Mouse (Mus musculus) forebrain, postnatal 0 days (tissue): Measurements from ENCODE around the gene Mmp28. TPM values are rescaled to one million over a fixed set of nuclear protein-coding genes. Genes with fewer than 3 reads are reported as not detected.

Experiments
- ATAC-seq: fragments of 200-750 bp; cut with Nextera tagmentation; 2 replicates; pipeline ENCODE4 v1.8.0; 2017; ENCODE audit warnings: mild to moderate bottlenecking, moderate library complexity
- DNase-seq: peaks from one replicate; pipeline ENCODE4 v3.0.0-alpha.2; 2015
- H3K27ac ChIP-seq: fragments of 300-500 bp; sonication (generic); 2 replicates; pipeline ENCODE4 v1.5.1; 2014; ENCODE audit warnings: low read depth, mild to moderate bottlenecking, antibody characterized with exemption, low read length, moderate library complexity, mixed read lengths
- H3K27me3 ChIP-seq: fragments of 300-500 bp; sonication (generic); 2 replicates; pipeline ENCODE4 v1.6.1; 2014; ENCODE audit warnings: mild to moderate bottlenecking, low read length, mixed read lengths; ENCODE audit not compliant: insufficient read depth
- H3K36me3 ChIP-seq: fragments of 300-500 bp; sonication (generic); 2 replicates; pipeline ENCODE4 v1.6.1; 2014; ENCODE audit warnings: mild to moderate bottlenecking, moderate library complexity; ENCODE audit not compliant: insufficient read depth
- H3K4me1 ChIP-seq: fragments of 300-500 bp; sonication (generic); 2 replicates; pipeline ENCODE4 v1.6.1; 2014; ENCODE audit warnings: antibody characterized with exemption; ENCODE audit not compliant: insufficient read depth
- H3K4me2 ChIP-seq: fragments of 300-500 bp; sonication (generic); 2 replicates; pipeline ENCODE4 v1.6.1; 2014; ENCODE audit warnings: low read depth, mild to moderate bottlenecking, moderate library complexity
- H3K4me3 ChIP-seq: fragments of 300-500 bp; sonication (generic); 2 replicates; pipeline ENCODE4 v1.5.1; 2014; ENCODE audit warnings: low read depth, low read length, mixed read lengths
- H3K9ac ChIP-seq: fragments of 300-500 bp; sonication (generic); 2 replicates; pipeline ENCODE4 v1.6.1; 2014; ENCODE audit warnings: mild to moderate bottlenecking
- H3K9me3 ChIP-seq: fragments of 300-500 bp; sonication (generic); 2 replicates; pipeline ENCODE4 v1.6.1; 2016; ENCODE audit warnings: low read length
- CTCF ChIP-seq: sonication (generic); IDR thresholded peaks from 2 replicates; pipeline ENCODE4 v1.5.1; 2016; ENCODE audit warnings: antibody characterized with exemption, control low read depth, low read depth
- WGBS: fragments of 180-500 bp; shearing (Covaris S2); extraction: QIAGEN DNeasy Blood & Tissue Kit; methylation state at CpG from one replicate; pipeline ENCODE4 v1.1.7; 2014; 5-methylcytosine and 5-hydroxymethylcytosine counted together
- polyA plus RNA-seq: library from polyadenylated mRNA; unstranded; fragments of >200 nt; fragmentation: Nextera tagmentation; extraction: Ambion mirVana; gene quantifications from 2 replicates; pipeline ENCODE4 v1.2.1, GENCODE M21; 2015
- total RNA-seq: library from RNA; depleted of rRNA; stranded (reverse); fragments of >200 nt; gene quantifications from 2 replicates; pipeline ENCODE4 v1.2.3, GENCODE M21; 2014

Gene Mmp28
- total and polyA plus RNA-seq, 2 experiments from 2014 or later: 1.1 to 5.6 TPM

- H3K27ac ChIP-seq: no peak overlapping the region
- ATAC-seq (no peak), DNase-seq (no peak)
- H3K9me3 ChIP-seq: no peaks in the 10 kb centered on the region
- H3K4me3 ChIP-seq: peak overlapping the region; percentile 97
- 46% methylated on average over 6 of the region's 6 CpGs for WGBS
- TF ChIP-seq CTCF: no peak
- H3K4me1 ChIP-seq: peaks cover 4% of the 10 kb centered on the region; the same call in 1 of the 2 replicates
- no peaks in the 10 kb centered on the region for H3K27me3 ChIP-seq
- H3K36me3 ChIP-seq: 0 out of 2 replicates have a peak, but pooled peaks cover 4% of the 10 kb centered on the region
- H3K4me2 ChIP-seq: peak overlapping the region; percentile 91
- H3K9ac ChIP-seq: peak overlapping the region; percentile 77
Measured at GRCm38 (mm10) chr11:83410510-83410909, 52.4 kb downstream of the Mmp28 start.

DNA sequence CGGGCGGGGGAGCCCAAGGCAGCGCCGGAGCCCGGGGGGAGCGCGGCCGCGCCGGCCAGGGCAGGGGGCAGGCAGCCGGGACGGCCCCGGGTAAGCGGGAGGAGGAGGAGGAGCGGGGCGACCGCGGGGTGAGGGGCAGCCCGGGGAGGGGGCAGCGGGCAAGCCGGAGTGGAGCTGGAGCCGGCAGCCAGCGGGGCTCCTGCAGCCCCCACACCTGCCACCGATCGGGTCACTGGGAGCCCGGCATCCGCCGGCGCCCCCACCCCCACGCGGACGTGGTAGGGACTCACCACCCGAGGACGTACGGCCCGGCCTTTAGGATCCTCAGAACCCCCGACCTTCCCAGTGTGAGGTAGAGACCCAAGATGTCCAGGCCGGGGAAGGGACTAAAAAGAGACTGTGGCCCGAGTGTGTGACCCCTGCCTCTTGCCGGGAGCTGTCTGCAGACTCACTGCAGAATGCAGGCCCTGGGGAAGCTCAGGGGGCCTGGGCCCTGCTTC, 53.0 kb downstream of the Mmp28 start:
- Histone ChIP-seq H3K9ac (peak overlapping the region; percentile 77), H3K4me3 (peak overlapping the region; percentile 97), H3K36me3 (0 out of 2 replicates have a peak, but pooled peaks cover 4% of the 10 kb centered on the region), H3K9me3 (no peaks in the 10 kb centered on the region), H3K4me1 (peaks cover 4% of the 10 kb centered on the region; the same call in 1 of the 2 replicates), H3K27ac (peak overlapping the region; percentile 36), H3K4me2 (peak overlapping the region; percentile 91), H3K27me3 (no peaks in the 10 kb centered on the region)
- TF ChIP-seq CTCF: no peak
- WGBS: 4% methylated on average over 36 of the region's 40 CpGs
- ATAC-seq (peak; percentile 47), DNase-seq (peak; percentile 39)

DNA sequence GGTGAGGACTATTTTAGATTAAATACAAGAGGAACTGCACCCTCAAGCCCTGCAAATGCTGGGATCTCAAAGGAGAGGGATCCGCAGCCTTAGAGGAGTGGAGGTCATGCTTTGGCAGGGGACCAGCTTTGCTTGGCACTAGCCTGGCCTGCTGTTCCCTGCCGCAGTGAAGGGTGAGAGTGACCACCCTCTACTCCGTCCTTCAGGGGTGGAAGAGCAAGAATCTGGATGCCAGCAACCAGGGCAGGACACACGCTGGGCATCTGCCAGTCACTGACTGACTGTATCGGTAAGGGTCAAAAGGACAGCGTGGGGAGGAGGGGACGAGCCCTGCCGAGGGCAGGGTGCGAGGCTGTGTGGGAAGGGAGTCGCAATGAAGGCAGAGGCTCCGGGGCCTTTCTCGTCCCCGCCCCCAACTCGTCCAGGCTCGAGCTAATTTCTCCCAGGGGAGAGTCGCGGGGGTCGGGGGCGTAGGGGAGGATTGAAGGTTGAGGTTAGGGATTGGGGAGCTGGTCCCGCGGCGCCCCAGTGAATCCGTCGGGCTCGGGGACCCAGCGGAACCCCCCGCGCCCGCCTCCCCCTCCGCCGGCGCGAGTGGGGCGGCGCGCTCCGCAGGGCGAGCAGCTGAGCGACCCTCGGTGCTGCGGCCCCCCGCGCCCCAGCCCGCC, 53.6 kb downstream of the Mmp28 start, which contains the start of gene Rasl10b:
Gene Rasl10b, plus strand, starts transcription at position 51 of the 668 bp plus-strand sequence.
- Histone ChIP-seq H3K27me3 (no peaks in the 10 kb centered on the region), H3K4me1 (peaks cover 4% of the 10 kb centered on the region; the same call in 1 of the 2 replicates), H3K27ac (peak within 1 kb of the TSS; percentile 36), H3K4me3 (peak within 1 kb of the TSS; percentile 97), H3K9ac (peak within 1 kb of the TSS; percentile 77), H3K36me3 (0 out of 2 replicates have a peak, but pooled peaks cover 4% of the 10 kb centered on the region), H3K9me3 (no peaks in the 10 kb centered on the region), H3K4me2 (peak within 1 kb of the TSS; percentile 91)
- under 1% methylated on average over 42 of the region's 44 CpGs for WGBS
- peak; percentile 65 for DNase-seq
- ATAC-seq: peak; percentile 93
- no peak for TF ChIP-seq CTCF

DNA sequence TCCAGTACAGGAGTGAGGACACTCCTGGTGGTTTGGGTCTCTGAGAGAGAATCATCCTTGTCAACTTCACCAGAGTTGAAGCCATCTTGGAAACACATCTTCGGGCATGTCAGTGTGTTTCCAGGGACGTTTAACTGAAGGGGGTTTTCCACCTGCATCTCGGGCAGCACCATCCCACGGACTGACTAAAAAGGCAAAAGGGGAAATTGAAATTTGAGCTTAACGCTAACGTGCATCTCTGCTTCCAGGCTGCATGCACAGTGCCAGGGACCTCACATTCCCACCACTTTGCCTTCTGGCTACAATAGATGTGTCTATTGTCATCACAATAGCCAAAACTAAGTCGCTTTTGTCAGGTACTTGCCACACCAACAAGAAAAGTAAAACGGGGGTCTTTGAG, 54.6 kb downstream of the Mmp28 start:
- 49% methylated on average over 8 of the region's 8 CpGs for whole genome bisulfite sequencing
- ATAC-seq: no peak
- Histone ChIP-seq H3K36me3 (peaks cover 12% of the 10 kb centered on the region), H3K4me2 (no peak overlapping the region), H3K27me3 (no peaks in the 10 kb centered on the region), H3K4me3 (no peak overlapping the region), H3K27ac (no peak overlapping the region), H3K9ac (no peak overlapping the region), H3K9me3 (no peaks in the 10 kb centered on the region), H3K4me1 (peaks cover 4% of the 10 kb centered on the region; the same call in 1 of the 2 replicates)
- TF ChIP-seq CTCF: no peak
- DNase-seq: no peak

- H3K9ac ChIP-seq: no peak overlapping the region
- 75% methylated on average over 3 of the region's 3 CpGs for WGBS
- H3K4me1 ChIP-seq: peaks cover 4% of the 10 kb centered on the region; the same call in 1 of the 2 replicates
- H3K27ac ChIP-seq: no peak overlapping the region
- peaks cover 15% of the 10 kb centered on the region for H3K36me3 ChIP-seq
- TF ChIP-seq CTCF: no peak
- no peak for ATAC-seq
- H3K9me3 ChIP-seq: no peaks in the 10 kb centered on the region
- H3K27me3 ChIP-seq: no peaks in the 10 kb centered on the region
- H3K4me3 ChIP-seq: no peak overlapping the region
- DNase-seq: no peak
- H3K4me2 ChIP-seq: no peak overlapping the region
Measured at GRCm38 (mm10) chr11:83406391-83406790, 56.5 kb downstream of the Mmp28 start.

DNA sequence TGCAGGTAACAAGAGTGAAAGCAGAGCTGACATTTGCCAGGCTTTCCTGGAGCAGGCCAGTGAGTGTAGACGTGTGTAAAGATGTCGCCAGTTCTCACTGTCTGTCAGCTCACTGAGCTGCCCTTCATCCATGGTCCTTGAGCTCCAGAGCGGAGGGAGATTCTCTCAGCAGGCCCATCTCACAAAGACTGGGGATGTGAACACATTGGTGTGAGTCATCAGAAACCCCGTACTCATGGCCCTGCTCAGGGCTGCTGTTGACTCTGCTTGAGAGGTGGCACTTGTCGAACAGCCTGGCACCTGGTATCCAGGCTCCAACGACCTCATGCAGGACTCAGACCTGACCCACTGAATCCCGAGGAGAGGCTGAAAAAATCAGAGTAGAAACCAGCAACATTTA, 59.1 kb downstream of the Mmp28 start:
- Histone ChIP-seq H3K4me3 (no peak overlapping the region), H3K4me2 (no peak overlapping the region), H3K27ac (no peak overlapping the region), H3K27me3 (no peaks in the 10 kb centered on the region), H3K9ac (no peak overlapping the region), H3K4me1 (peaks cover under 1% of the 10 kb centered on the region; the same call in 1 of the 2 replicates), H3K36me3 (peaks cover 23% of the 10 kb centered on the region), H3K9me3 (no peaks in the 10 kb centered on the region)
- ATAC-seq (no peak), DNase-seq (no peak)
- WGBS: 84% methylated on average over 7 of the region's 7 CpGs
- no peak for TF ChIP-seq CTCF

DNA sequence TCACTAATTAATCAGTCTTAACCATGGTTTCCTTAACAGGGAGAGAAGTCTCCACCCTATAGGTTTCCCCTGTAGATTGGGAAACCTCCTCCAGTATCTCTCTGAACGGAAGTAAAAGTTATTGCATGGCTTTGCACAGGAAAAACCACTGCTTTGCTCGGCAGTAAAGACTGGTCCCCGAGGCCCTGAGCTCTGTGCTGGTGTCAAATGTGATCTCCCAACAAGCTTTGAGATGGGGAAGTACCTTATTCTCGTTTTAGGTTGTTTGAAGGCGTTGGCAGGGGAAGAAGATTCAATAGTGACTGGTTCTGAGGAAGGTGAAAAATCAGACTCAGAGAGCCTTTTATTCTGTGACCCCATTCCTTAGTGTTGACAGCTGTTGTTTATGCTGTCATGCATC, 64.1 kb downstream of the Mmp28 start:
- no peak overlapping the region for H3K27ac ChIP-seq
- H3K4me1 ChIP-seq: no peaks in the 10 kb centered on the region
- no peaks in the 10 kb centered on the region for H3K9me3 ChIP-seq
- 81% methylated on average over 5 of the region's 5 CpGs for WGBS
- DNase-seq: no peak
- no peak overlapping the region for H3K4me3 ChIP-seq
- H3K9ac ChIP-seq: no peak overlapping the region
- H3K36me3 ChIP-seq: peaks cover 36% of the 10 kb centered on the region
- no peaks in the 10 kb centered on the region for H3K27me3 ChIP-seq
- H3K4me2 ChIP-seq: no peak overlapping the region
- ATAC-seq: no peak
- no peak for TF ChIP-seq CTCF
